Mouse (Mus musculus) gastrocnemius, postnatal 10 days (tissue): ENCODE data around the gene Cenpc1. TPM values are rescaled to one million over a fixed set of nuclear protein-coding genes. Genes with fewer than 3 reads are reported as not detected.

ENCODE experiments used
- DNase-seq: peaks from one replicate; pipeline ENCODE4 v3.0.0; 2021; ENCODE audit warnings: mixed read lengths
- long read RNA-seq, 2 experiments: library from polyadenylated mRNA; stranded (forward); transcript quantifications; one replicate each; pipeline ENCODE4 v2.0.0; 2021
- total RNA-seq, 2 experiments: library from RNA; stranded (reverse); gene quantifications; 2 replicates each; pipeline ENCODE4 v1.2.3; 2021

Cenpc1 gene
- 10 to 100 TPM in 1 of 2 experiments, 1 to 10 TPM in 1; 8.2 to 11.1 TPM for total RNA-seq
- long read RNA-seq, experiment 1, transcript Cenpc1-201 (19 exons, 3,192 nt) = major isoform, 7 of 10 reads
- long read RNA-seq, experiment 1, partial matches to known transcripts = 0 of 10 reads
- long read RNA-seq, experiment 1, other reads (novel, unspliced or antisense) = 3 of 10 reads
- long read RNA-seq, experiment 2, transcript Cenpc1-201 (19 exons, 3,192 nt) = major isoform, 6 of 6 reads
- long read RNA-seq, experiment 2, partial matches to known transcripts = 0 of 6 reads
- long read RNA-seq, experiment 2, other reads (novel, unspliced or antisense) = 0 of 6 reads

DNA sequence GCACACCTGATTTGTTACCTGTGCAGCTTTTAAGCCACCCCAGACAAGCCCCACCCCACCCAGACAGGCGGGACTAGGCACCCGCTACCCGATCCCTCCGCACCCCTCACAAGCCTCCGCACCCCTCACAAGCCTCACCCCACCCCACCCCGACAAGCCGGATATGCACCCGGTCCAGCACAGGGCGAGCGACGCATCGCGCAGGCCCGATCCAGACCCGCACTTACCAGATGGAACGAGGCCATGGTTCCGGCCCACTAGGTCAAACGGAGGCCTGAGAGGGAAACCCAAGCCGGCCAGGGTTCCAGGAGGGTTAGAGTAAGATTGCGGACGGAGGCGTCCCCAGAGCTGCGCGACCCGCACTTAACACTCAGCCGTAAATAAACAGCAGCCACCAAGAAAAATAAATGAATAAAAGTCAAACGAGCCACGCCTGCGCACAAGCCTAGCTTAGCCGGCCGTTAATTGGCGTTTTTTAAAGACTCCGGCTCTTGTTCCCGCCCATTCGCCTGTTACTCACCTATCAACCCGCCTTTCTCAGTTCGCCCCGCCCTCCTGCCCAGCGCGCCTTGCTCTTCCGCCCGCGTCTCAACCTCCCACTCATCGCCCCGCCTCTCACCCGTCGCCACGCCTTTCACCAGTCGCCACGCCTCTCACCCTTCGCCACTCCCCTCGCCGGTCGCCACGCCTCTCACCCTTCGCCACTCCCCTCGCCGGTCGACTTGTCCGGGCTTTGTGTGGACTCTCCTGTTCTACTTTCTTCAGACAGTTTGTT lies at the start of gene Cenpc1:
TSS of gene Cenpc1 (minus strand) at position 483 of the 775 bp plus-strand sequence.
- DNase-seq = peak; percentile 95

DNA sequence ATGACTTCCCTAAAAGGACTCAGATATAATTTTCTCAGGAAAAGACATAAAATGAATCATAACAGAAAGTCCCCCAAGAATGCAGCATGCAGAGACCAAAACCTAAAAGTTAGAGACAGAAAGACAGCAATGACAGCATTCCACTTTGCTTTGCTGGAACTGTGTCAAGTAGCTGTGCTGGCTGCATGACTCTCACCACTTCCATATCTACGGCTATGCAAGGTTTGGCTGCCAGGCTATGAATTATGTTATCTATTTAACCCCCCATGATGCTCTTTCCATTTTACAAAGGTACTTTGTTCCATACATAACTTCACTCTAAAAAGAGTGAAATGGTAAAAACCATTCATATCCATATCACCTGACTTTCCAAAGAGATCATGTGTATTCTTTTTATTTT lies 48.6 kb upstream of the Cenpc1 start:
- no peak for DNase-seq

- no peak for DNase-seq
Measured at GRCm38 (mm10) chr5:86113037-86113436, 47.7 kb upstream of the Cenpc1 start.

- DNase-seq = no peak
Measured at GRCm38 (mm10) chr5:86111074-86111473, 45.7 kb upstream of the Cenpc1 start.

GRCm38 (mm10) chr5:86106610-86107009 lies 41.2 kb upstream of the Cenpc1 start:
- no peak for DNase-seq

DNA sequence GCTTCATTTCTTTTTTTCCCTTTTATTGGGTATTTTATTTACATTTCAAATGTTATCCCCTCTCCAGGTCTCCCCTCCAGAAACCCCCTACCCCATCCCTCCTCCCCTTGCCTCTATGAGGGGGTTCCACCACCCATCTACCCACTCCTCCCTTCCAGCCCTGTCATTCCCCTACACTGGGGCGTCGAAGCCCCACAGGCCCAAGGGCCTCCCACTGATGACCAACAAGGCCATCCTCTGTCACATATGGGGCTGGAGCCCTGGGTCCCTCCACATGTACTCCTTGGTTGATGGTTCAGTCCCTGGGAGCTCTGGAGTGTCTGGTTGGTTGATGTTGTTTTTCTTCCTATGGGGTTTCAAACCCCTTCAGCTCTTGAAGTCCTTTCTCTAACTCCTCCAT lies 36.8 kb upstream of the Cenpc1 start:
- DNase-seq = no peak

DNA sequence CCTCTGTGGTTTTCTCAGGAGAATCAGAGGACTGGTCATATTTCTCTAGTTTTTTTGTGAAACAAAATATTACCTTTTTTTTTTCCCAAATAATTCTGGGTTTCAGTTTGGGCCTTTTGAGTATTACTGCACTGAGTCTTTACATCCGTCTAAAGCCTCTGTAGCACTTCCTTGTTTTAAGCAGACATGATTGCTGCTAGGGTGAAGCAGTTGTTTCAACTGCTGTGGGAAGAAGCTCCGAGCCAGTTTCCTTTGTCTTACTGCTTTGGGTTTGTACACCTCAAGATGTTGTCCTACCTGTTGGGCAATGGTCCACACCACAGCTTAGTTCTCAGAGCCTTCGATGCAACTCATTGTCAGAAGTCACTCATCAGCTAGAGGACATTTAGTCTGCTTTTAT lies 35.2 kb upstream of the Cenpc1 start:
- DNase-seq = no peak

DNA sequence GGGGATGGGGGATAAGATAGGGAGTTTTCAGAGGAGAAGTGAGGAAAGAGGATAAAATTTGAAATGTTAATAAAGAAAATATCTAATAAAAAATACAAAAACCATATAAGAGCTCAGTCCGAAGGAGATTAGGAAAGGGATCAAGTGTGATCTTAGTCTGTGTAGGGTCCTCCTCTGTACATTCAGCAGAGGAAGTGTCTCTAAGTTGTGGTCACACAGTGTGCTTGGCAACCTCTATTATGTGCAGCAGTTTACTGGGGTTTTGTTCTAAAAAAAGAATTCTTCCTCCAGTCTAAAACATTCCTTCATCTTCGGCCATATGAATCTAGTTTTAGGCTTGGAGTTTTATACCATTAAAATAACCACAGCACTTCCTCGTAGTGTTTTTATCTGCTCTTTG lies 33.6 kb upstream of the Cenpc1 start:
- no peak for DNase-seq

- DNase-seq = no peak
Measured at GRCm38 (mm10) chr5:86094754-86095153, 29.4 kb upstream of the Cenpc1 start.

DNA sequence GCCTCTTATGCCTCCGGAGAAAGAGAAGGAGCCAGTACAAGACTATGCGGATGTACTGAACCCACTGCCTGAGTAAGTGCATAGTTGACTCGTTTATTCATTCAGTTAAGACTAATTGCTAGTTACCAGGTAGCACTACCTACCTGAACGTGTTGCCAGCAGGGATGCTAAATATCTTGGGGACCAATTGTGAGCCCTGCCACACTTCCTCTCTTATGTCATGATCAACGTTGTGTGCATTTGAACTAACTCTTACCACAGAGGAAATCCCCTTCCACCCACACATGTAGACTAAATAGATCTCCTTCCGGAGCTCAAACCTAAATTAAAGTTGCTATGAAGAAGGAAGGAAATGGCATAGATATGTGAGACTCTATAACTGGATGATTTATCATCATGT lies 21.4 kb upstream of the Cenpc1 start:
- no peak for DNase-seq

GRCm38 (mm10) chr5:86084979-86085378 lies 19.6 kb upstream of the Cenpc1 start:
- DNase-seq = no peak

DNA sequence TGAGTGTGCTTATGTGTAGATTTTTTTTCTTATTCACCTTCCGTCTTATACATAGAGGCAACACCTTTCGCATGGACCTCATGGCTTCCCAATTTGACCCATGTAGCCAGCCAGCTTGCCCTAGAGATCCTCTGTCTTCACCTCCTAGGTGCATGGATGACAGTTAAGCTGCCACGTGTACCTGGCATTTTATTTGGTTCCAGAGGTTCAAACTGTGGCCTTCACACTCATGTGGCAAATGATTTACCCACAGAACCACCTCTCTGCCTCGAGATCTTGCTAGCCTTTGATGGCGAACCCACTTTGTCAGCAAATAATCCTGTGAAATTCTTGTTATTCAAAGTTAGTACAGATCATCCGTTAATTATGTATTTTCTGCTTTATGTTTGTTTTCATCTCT lies 18.6 kb upstream of the Cenpc1 start:
- no peak for DNase-seq

DNA sequence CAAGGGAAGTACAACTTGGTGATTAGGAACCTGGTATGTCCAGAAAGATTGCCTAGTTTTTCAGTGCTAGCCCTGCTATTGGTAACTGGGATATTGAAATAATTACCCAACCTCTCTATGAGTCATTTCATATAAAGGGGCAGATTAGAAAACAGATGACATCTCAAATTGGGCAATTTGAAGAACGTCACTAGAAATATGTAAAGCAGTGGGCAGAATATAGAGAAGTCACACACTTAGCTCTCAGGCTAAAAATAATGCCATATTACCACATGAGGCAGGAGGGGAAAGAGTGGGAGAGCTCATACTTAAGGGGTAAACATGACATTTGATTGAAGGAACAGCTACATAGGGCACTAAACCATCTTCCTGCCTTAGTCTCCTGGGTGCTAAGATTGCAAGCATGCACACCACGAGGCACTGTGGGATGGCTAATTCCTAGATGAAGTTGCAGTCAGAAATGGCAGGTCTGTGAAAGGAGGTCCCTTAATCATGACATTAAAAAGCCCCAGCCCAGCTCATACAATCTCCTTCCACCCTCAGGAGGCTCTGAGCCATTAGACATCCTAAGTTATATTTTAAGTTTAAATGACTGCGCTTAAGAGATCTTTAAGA lies 13.4 kb upstream of the Cenpc1 start:
- no peak for DNase-seq

DNA sequence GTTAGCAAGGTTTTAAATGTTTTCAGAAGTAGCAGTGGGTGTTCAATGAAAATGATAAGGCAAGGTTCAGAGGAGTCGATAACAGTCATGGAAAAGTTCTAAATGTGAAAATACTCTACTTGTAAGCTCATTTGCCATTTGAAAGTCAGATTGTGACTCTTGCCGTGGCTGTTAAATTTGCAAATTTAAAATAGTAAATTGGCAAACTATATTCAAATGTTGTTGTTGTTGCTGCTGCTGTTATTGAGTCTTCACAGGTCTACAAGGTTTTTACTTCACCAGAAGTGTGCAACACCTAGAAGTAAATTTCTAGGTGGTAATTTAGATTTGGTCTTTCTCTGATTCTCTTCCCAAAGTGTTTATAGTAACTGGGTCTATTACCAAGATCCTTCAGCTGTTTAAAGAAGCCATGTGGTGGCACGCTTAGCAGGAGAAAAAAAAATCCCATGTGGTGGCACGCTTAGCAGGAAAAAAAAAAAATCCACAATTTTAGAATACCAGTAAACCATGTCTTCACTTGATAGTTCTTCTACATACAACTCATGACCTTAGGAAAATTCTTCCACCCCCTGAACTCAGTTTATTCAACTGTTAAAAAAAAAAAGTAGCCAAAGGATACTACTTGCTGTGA lies 7.5 kb upstream of the Cenpc1 start:
- no peak for DNase-seq

DNA sequence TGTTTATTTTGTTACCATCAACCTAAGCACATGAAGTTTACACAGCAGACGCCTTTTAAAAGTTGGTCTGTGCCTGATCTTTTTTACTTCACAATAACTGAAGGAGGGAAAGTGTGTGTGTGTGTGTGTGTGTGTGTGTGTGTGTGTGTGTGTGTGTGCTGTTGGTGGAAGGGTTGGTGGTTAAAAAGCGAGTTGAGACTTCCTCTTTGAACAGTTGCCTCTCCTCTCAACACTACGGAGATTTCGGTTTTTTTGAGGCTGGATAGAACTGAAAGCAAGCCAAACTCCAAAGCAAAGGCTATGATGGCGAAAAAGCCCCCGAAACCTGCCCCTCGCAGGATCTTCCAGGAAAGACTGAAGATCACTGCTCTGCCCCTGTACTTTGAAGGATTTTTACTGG lies 6.2 kb upstream of the Cenpc1 start, which contains the start of gene Stap1:
TSS of gene Stap1 (plus strand) at position 209 of the 400 bp plus-strand sequence.
- DNase-seq = no peak

GRCm38 (mm10) chr5:86069121-86069520 lies 3.7 kb upstream of the Cenpc1 start:
- DNase-seq = no peak

- no peak for DNase-seq
Measured at GRCm38 (mm10) chr5:86068451-86068850, 3.1 kb upstream of the Cenpc1 start.

- DNase-seq = peak; percentile 81
Measured at GRCm38 (mm10) chr5:86066551-86066929, 1.2 kb upstream of the Cenpc1 start.

DNA sequence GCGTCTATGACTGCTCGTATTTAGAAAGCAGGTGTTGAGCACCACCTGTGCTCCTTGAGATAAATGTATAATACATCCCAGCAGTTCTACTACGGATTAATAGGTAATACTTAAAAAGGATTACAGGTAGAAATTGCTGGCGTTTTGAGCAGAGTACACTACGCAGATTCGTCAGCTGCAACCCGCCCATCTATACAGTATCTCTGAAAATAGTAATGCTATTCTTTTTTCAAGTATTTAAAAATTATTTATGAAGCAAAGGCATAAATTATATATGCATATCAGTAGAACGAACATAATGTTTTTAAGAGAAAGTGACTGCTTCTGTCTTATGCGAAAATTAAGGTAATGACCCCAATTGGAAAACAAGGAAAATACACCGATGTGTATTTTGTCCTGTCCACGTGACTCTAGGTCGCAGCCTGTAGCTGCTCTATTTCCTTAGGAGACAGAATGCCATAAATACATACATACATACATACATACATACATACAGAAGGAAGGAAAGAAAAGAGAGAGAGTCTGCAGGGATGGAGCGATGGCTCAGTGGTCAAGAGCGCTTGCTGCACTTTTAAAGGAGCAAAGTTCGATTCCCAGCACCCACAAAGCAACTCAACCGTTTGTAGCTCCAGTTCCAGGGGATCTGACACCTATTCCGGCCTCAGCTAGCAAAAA lies 630 bp upstream of the Cenpc1 start:
- no peak for DNase-seq

DNA sequence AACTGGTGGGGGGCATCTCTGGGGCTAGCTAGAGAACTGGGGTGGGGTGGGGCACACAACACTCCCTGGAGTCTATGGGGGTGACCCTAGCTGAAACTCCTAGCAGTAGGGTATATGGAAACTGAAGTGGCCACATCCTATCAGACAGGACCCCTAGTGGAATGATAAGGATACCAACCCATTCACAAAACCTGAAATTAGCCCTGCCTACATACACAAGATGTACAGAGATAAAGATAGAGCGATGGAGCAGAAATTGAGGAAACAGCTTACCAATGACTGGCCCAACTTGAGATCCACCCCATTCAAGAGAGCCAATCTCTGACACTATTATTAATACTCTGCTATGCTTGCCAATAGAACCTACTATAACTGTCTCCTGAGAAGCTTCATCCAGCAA lies 1.9 kb downstream of the Cenpc1 start:
- no peak for DNase-seq

GRCm38 (mm10) chr5:86029820-86030219 lies 35.6 kb downstream of the Cenpc1 start:
- no peak for DNase-seq
